Mouse (Mus musculus): Measurements from ENCODE around the gene Amn1. TPM values are rescaled to one million over a fixed set of nuclear protein-coding genes. Genes with fewer than 3 reads are reported as not detected.
"Not testable (repeated sequence)": the region's sequence is repeated elsewhere in the genome, so short reads cannot be mapped to it uniquely, and the experiment has no call there.

Amn1 gene
- total RNA-seq, 1 experiment: 12.6 TPM

GRCm38 (mm10) chr6:149131111-149131510 is 57.4 kb downstream of the Amn1 start:
- in situ Hi-C loops (cut with MboI; ENCODE audit: low sequenced_read_pairs in 2 of 2, unreplicated experiment in 2 of 2): loop anchor here in 1 of 2 experiments (10.0 kb wide), 1 partner anchor 244 kb away; no protein-coding TSS in a partner anchor
- H3K9ac ChIP-seq (ENCODE audit: insufficient read depth, low read depth, low read length, poor library complexity, severe bottlenecking): no peak overlapping the region
- peak; percentile 90 for DNase-seq (ENCODE audit: low read depth, low spot score)
- TF ChIP-seq MAFK (IDR thresholded peaks at IDR 0.05; ENCODE audit: insufficient read depth, low read depth, low read length) (peak; percentile 79), HCFC1 (IDR thresholded peaks at IDR 0.05; ENCODE audit: borderline replicate concordance, insufficient read depth, low read length) (no peak), ZNF384 (IDR thresholded peaks at IDR 0.05; ENCODE audit: low read depth, low read length) (no peak), ZC3H11A (IDR thresholded peaks at IDR 0.05; ENCODE audit: borderline replicate concordance, low read depth, low read length) (no peak), CHD2 (IDR thresholded peaks at IDR 0.05; ENCODE audit: low read depth, low read length) (peak; percentile 93)
- peak overlapping the region; percentile 98 for H3K27ac ChIP-seq (ENCODE audit: insufficient read depth, low read depth, low read length, poor library complexity, severe bottlenecking)
- H3K36me3 ChIP-seq (ENCODE audit: control insufficient read depth, insufficient read depth, low read length, poor library complexity, severe bottlenecking): no peaks in the 10 kb centered on the region
- no peak overlapping the region for H3K4me3 ChIP-seq (ENCODE audit: insufficient read depth in 1 of 2, low read depth in 1 of 2, low read length in 2 of 2, poor library complexity in 1 of 2, severe bottlenecking in 1 of 2)
- peaks cover 11 to 19% of the 10 kb centered on the region in 2 experiments for H3K4me1 ChIP-seq (ENCODE audit: control insufficient read depth in 2 of 2, insufficient read depth in 2 of 2, low read length in 2 of 2, poor library complexity in 1 of 2)
- no peaks in the 10 kb centered on the region for H3K9me3 ChIP-seq (ENCODE audit: control insufficient read depth, insufficient read depth, low read depth, low read length)

DNA sequence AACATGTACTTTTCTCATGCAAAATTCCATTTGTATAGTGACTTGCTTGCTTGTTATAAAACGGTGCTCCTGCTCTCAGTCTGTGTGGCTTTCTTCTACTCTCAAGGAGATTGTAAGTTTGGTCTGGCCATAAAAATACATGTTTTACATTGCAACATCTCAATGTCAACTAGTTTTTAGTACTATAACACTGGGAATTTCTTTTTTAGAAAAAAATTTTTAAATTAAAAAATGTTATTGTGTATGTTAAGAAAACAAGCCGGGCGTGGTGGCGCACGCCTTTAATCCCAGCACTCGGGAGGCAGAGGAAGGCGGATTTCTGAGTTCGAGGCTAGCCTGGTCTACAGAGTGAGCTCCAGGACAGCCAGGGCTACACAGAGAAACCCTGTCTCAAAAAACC is 58.6 kb downstream of the Amn1 start, which contains the start of gene Gm10203:
Gm10203 (plus strand) TSS at position 301 of the 400 bp plus-strand sequence.
- H3K27ac ChIP-seq (ENCODE audit: insufficient read depth, low read depth, low read length, poor library complexity, severe bottlenecking): peak within 1 kb of the TSS; percentile 98
- DNase-seq (ENCODE audit: low read depth, low spot score); H3K36me3 ChIP-seq (ENCODE audit: control insufficient read depth, insufficient read depth, low read length, poor library complexity, severe bottlenecking); H3K4me3 ChIP-seq (ENCODE audit: insufficient read depth in 1 of 2, low read depth in 1 of 2, low read length in 2 of 2, poor library complexity in 1 of 2, severe bottlenecking in 1 of 2); H3K9me3 ChIP-seq (ENCODE audit: control insufficient read depth, insufficient read depth, low read depth, low read length): not testable (repeated sequence)
- H3K4me1 ChIP-seq (ENCODE audit: control insufficient read depth in 2 of 2, insufficient read depth in 2 of 2, low read length in 2 of 2, poor library complexity in 1 of 2): peaks cover 5 to 19% of the 10 kb centered on the region in 2 experiments
- in situ Hi-C loops (cut with MboI; ENCODE audit: low sequenced_read_pairs in 2 of 2, unreplicated experiment in 2 of 2): loop anchor here (5.0 to 10.0 kb wide), 2 partner anchors 245 to 247 kb away; no protein-coding TSS in a partner anchor
- peak within 1 kb of the TSS; percentile 28; the same call in 1 of the 2 replicates for H3K9ac ChIP-seq (ENCODE audit: insufficient read depth, low read depth, low read length, poor library complexity, severe bottlenecking)

DNA sequence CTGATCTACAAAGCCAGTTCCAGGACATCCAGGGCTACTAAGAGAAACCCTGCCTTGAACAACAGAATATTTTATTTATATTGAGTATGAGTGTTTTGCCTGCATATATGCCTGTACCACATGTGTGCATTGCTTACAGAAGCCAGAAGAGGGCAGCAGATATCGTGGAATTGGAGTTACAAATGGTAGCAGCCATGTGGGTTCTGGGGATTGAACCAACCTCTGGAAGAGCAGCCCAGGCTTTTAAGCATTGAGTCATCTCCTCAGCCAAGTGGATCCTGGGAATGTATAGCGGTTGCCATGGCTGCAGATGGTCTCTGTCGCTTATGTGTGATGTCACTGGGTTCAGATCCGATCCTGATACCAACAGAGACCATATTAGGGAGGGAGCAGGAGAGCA is 61.8 kb downstream of the Amn1 start:
- Histone ChIP-seq H3K36me3 (ENCODE audit: control insufficient read depth, insufficient read depth, low read length, poor library complexity, severe bottlenecking) (no peaks in the 10 kb centered on the region), H3K9ac (ENCODE audit: insufficient read depth, low read depth, low read length, poor library complexity, severe bottlenecking) (no peak overlapping the region), H3K4me1 (ENCODE audit: control insufficient read depth in 2 of 2, insufficient read depth in 2 of 2, low read length in 2 of 2, poor library complexity in 1 of 2) (peaks cover 2 to 9% of the 10 kb centered on the region in 2 experiments; a peak in 3 of 4 replicates), H3K27ac (ENCODE audit: insufficient read depth, low read depth, low read length, poor library complexity, severe bottlenecking) (no peak overlapping the region), H3K4me3 (ENCODE audit: insufficient read depth in 1 of 2, low read depth in 1 of 2, low read length in 2 of 2, poor library complexity in 1 of 2, severe bottlenecking in 1 of 2) (no peak overlapping the region), H3K9me3 (ENCODE audit: control insufficient read depth, insufficient read depth, low read depth, low read length) (no peaks in the 10 kb centered on the region)
- in situ Hi-C loops (cut with MboI; ENCODE audit: low sequenced_read_pairs in 2 of 2, unreplicated experiment in 2 of 2): loop anchor here in 1 of 2 experiments (5.0 kb wide), 1 partner anchor 251 kb away; no protein-coding TSS in a partner anchor
- 0 out of 2 replicates have a peak, but pooled peaks have one; percentile 25 for TF ChIP-seq HCFC1 (IDR thresholded peaks at IDR 0.05; ENCODE audit: borderline replicate concordance, insufficient read depth, low read length)
- TF ChIP-seq CHD2 (IDR thresholded peaks at IDR 0.05; ENCODE audit: low read depth, low read length): no peak
- peak; percentile 38; the same call in 1 of the 2 replicates for TF ChIP-seq ZNF384 (IDR thresholded peaks at IDR 0.05; ENCODE audit: low read depth, low read length)
- peak; percentile 90 for TF ChIP-seq ZC3H11A (IDR thresholded peaks at IDR 0.05; ENCODE audit: borderline replicate concordance, low read depth, low read length)
- TF ChIP-seq MAFK (IDR thresholded peaks at IDR 0.05; ENCODE audit: insufficient read depth, low read depth, low read length): no peak
- peak; percentile 54 for DNase-seq (ENCODE audit: low read depth, low spot score)

DNA sequence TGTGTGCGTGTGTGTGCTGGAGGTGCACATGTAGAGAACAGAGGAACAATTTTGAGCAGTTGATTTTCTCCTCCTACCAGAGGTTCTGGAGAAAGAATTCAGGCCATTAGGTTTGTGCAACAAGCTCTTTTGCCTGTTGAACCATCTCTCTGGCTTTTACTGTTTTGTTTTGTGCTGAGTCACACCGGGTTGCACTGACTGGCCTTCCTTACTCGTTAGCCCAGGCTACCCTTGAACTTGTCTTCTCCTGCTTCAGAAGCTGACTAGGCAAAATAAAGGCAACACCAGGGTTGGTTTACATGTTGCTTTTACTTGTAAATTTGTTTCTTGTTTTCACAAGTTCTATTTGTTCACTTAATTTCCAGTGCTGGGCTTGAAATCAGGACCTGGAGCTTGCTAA is 65.5 kb downstream of the Amn1 start:
- no peaks in the 10 kb centered on the region for H3K9me3 ChIP-seq (ENCODE audit: control insufficient read depth, insufficient read depth, low read depth, low read length)
- H3K27ac ChIP-seq (ENCODE audit: insufficient read depth, low read depth, low read length, poor library complexity, severe bottlenecking): no peak overlapping the region; the same call in 1 of the 2 replicates
- in situ Hi-C loops (cut with MboI; ENCODE audit: low sequenced_read_pairs in 2 of 2, unreplicated experiment in 2 of 2): no loop called here
- H3K9ac ChIP-seq (ENCODE audit: insufficient read depth, low read depth, low read length, poor library complexity, severe bottlenecking): no peak overlapping the region
- H3K4me1 ChIP-seq (ENCODE audit: control insufficient read depth in 2 of 2, insufficient read depth in 2 of 2, low read length in 2 of 2, poor library complexity in 1 of 2): peaks cover 2% of the 10 kb centered on the region in 2 experiments; a peak in 1 of 4 replicates
- TF ChIP-seq MAFK (IDR thresholded peaks at IDR 0.05; ENCODE audit: insufficient read depth, low read depth, low read length) (peak; percentile 75), CHD2 (IDR thresholded peaks at IDR 0.05; ENCODE audit: low read depth, low read length) (no peak), ZNF384 (IDR thresholded peaks at IDR 0.05; ENCODE audit: low read depth, low read length) (no peak), ZC3H11A (IDR thresholded peaks at IDR 0.05; ENCODE audit: borderline replicate concordance, low read depth, low read length) (no peak), HCFC1 (IDR thresholded peaks at IDR 0.05; ENCODE audit: borderline replicate concordance, insufficient read depth, low read length) (no peak)
- H3K36me3 ChIP-seq (ENCODE audit: control insufficient read depth, insufficient read depth, low read length, poor library complexity, severe bottlenecking): no peaks in the 10 kb centered on the region
- no peak for DNase-seq (ENCODE audit: low read depth, low spot score)
- no peak overlapping the region for H3K4me3 ChIP-seq (ENCODE audit: insufficient read depth in 1 of 2, low read depth in 1 of 2, low read length in 2 of 2, poor library complexity in 1 of 2, severe bottlenecking in 1 of 2)
